Mouse (Mus musculus) liver, embryonic 14.5 days (tissue): ENCODE results near the gene Sfmbt2. TPM values are rescaled to one million over a fixed set of nuclear protein-coding genes. Genes with fewer than 3 reads are reported as not detected.

ENCODE experiments used
- ATAC-seq: fragments of 200-750 bp; cut with Nextera tagmentation; 2 replicates; pipeline ENCODE4 v1.8.0; 2017; ENCODE audit warnings: moderate number of reproducible peaks, mild to moderate bottlenecking, moderate library complexity; ENCODE audit not compliant: insufficient read depth
- DNase-seq, 3 experiments: peaks; one replicate each; pipeline ENCODE4 v3.0.0-alpha.2; 2012 to 2013; ENCODE audit warnings: low read depth in 3 of 3, low spot score in 3 of 3
- H3K27ac ChIP-seq: fragments of 300-500 bp; sonication (generic); 2 replicates; pipeline ENCODE4 v1.5.1; 2014; ENCODE audit warnings: moderate library complexity, mild to moderate bottlenecking, control low read depth, inconsistent platforms
- H3K27me3 ChIP-seq: fragments of 300-500 bp; sonication (generic); 2 replicates; pipeline ENCODE4 v1.6.1; 2014; ENCODE audit warnings: mild to moderate bottlenecking, low read length, moderate library complexity; ENCODE audit not compliant: control insufficient read depth, insufficient read depth
- H3K36me3 ChIP-seq: fragments of 300-500 bp; sonication (generic); replicated peaks from 2 replicates; pipeline ENCODE4 v1.6.1; 2014; ENCODE audit warnings: low read depth; ENCODE audit not compliant: control insufficient read depth, insufficient read depth
- H3K4me1 ChIP-seq, 2 experiments: fragments of 200-500 bp in 1 of 2; fragments of 300-500 bp in 1 of 2; sonication (generic) in 1 of 2; replicated peaks; 2 replicates each; pipeline ENCODE4 v1.6.1; 2012 to 2014; ENCODE audit warnings: antibody characterized with exemption in 1 of 2, inconsistent platforms in 1 of 2, low read length in 1 of 2; ENCODE audit not compliant: control insufficient read depth in 2 of 2, insufficient read depth in 2 of 2
- H3K4me2 ChIP-seq: fragments of 300-500 bp; sonication (generic); 2 replicates; pipeline ENCODE4 v1.6.1; 2014; ENCODE audit warnings: low read depth, mild to moderate bottlenecking, control low read depth, moderate library complexity
- H3K4me3 ChIP-seq, 2 experiments: fragments of 200-500 bp in 1 of 2; fragments of 300-500 bp in 1 of 2; sonication (generic) in 1 of 2; 2 replicates each; pipeline ENCODE4 v1.5.1; 2012 to 2014; ENCODE audit warnings: low read depth in 2 of 2, low read length in 2 of 2, mild to moderate bottlenecking in 2 of 2, control low read depth in 1 of 2, inconsistent platforms in 1 of 2, moderate library complexity in 1 of 2; ENCODE audit not compliant: insufficient read depth in 1 of 2
- H3K9ac ChIP-seq: fragments of 300-500 bp; sonication (generic); replicated peaks from 2 replicates; pipeline ENCODE4 v1.6.1; 2014; ENCODE audit warnings: mild to moderate bottlenecking, control low read depth, moderate library complexity
- H3K9me3 ChIP-seq: fragments of 300-500 bp; sonication (generic); 2 replicates; pipeline ENCODE4 v1.6.1; 2016; ENCODE audit warnings: low read length, mixed read lengths; ENCODE audit not compliant: control insufficient read depth
- CTCF ChIP-seq: IDR thresholded peaks from 2 replicates; pipeline ENCODE4 v1.5.1; 2016; ENCODE audit warnings: antibody characterized with exemption, low read depth, control low read depth
- EP300 ChIP-seq: IDR thresholded peaks from 2 replicates; pipeline ENCODE4 v1.6.1; 2016; ENCODE audit warnings: antibody characterized with exemption, low read depth
- WGBS: fragments of 180-500 bp; shearing (Covaris S2); extraction: QIAGEN DNeasy Blood & Tissue Kit; methylation state at CpG from one replicate; pipeline ENCODE4 v1.1.7; 2014; ENCODE audit not compliant: insufficient replicate concordance; 5-methylcytosine and 5-hydroxymethylcytosine counted together
- polyA plus RNA-seq, 2 experiments: library from polyadenylated mRNA; depleted of rRNA in 1 of 2; stranded (reverse) in 1 of 2; unstranded in 1 of 2; fragments of >200 nt; fragmentation: Nextera tagmentation in 1 of 2; extraction: Ambion mirVana in 1 of 2; gene quantifications; 2 replicates each; pipeline versions ENCODE4 v1.2.1 to v1.2.3; 2012 to 2014

Sfmbt2 gene
- polyA plus RNA-seq, 2 experiments, result 0.17 to 0.37 TPM

DNA sequence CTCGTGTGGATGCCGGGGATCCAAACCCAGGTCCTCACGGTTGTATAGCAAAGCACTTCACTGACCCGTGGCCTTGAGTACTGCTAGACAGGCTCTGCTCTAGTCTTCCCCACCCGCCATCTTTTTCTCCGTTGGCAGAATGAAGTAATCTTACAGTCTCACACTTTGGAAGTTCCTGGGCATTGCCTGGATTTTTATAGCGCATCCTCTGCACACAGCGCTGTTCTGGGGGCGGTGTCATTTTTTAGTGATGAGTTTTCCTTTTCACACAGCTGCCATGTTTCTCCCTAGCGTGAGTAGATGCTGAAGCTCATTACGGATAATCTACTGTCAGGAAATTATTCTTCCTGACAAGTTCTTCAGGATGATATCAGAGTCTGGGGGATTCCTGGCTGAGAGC, 24.8 kb downstream of the Sfmbt2 start:
- TF ChIP-seq CTCF (no peak), EP300 (no peak)
- no peaks in the 10 kb centered on the region for H3K36me3 ChIP-seq
- no peak overlapping the region for H3K27ac ChIP-seq
- no peak overlapping the region for H3K4me3 ChIP-seq
- no peaks in the 10 kb centered on the region for H3K4me1 ChIP-seq
- no peaks in the 10 kb centered on the region for H3K27me3 ChIP-seq
- DNase-seq, result no peak
- ATAC-seq, result no peak
- no peak overlapping the region for H3K4me2 ChIP-seq
- no peak overlapping the region for H3K9ac ChIP-seq
- H3K9me3 ChIP-seq, result no peaks in the 10 kb centered on the region
- WGBS, result 80% methylated on average over 11 of the region's 11 CpGs

- Histone ChIP-seq H3K9ac (no peak overlapping the region), H3K9me3 (no peaks in the 10 kb centered on the region), H3K36me3 (no peaks in the 10 kb centered on the region), H3K4me3 (no peak overlapping the region), H3K4me2 (no peak overlapping the region), H3K4me1 (no peaks in the 10 kb centered on the region), H3K27ac (no peak overlapping the region), H3K27me3 (no peaks in the 10 kb centered on the region)
- no peak for DNase-seq
- WGBS, result 58% methylated on average over 9 of the region's 9 CpGs
- TF ChIP-seq CTCF (no peak), EP300 (no peak)
- ATAC-seq, result no peak
Measured at GRCm38 (mm10) chr2:10397790-10398189, 27.5 kb downstream of the Sfmbt2 start.

DNA sequence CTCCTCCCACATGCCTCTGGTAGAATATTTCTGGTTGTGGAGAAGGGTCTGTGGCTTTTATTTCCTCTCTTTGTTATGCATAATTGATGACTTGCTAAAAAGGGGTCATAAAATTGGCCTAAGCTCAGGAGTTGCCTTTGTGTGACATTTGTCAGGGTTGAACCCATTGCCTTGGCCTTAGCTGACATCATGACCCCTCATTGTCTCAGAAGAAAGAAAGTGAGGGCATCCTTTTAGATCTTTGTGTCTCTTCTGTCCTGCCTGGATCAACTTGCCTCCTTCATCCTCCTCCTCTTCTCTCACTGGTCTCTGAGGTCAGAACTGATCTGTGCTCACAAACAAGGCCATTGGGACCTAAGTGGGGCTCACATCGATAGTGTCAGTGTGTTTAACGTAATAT, 35.8 kb downstream of the Sfmbt2 start:
- no peak overlapping the region for H3K4me3 ChIP-seq
- H3K4me1 ChIP-seq, result no peaks in the 10 kb centered on the region
- DNase-seq, result no peak
- no peak overlapping the region for H3K4me2 ChIP-seq
- H3K27me3 ChIP-seq, result no peaks in the 10 kb centered on the region
- H3K9ac ChIP-seq, result no peak overlapping the region
- no peaks in the 10 kb centered on the region for H3K9me3 ChIP-seq
- WGBS, result 66% methylated on average over 2 of the region's 2 CpGs
- no peak overlapping the region for H3K27ac ChIP-seq
- no peaks in the 10 kb centered on the region for H3K36me3 ChIP-seq
- ATAC-seq, result no peak
- no peak for TF ChIP-seq EP300
- TF ChIP-seq CTCF, result no peak

GRCm38 (mm10) chr2:10409422-10409821, 39.1 kb downstream of the Sfmbt2 start:
- no peaks in the 10 kb centered on the region for H3K36me3 ChIP-seq
- no peak overlapping the region for H3K4me2 ChIP-seq
- no peak overlapping the region for H3K4me3 ChIP-seq
- DNase-seq (no peak), ATAC-seq (no peak)
- no peaks in the 10 kb centered on the region for H3K4me1 ChIP-seq
- H3K27ac ChIP-seq, result no peak overlapping the region
- TF ChIP-seq EP300, result no peak
- no peak for TF ChIP-seq CTCF
- 81% methylated on average over 13 of the region's 13 CpGs for WGBS
- H3K27me3 ChIP-seq, result no peaks in the 10 kb centered on the region
- H3K9ac ChIP-seq, result no peak overlapping the region
- H3K9me3 ChIP-seq, result no peaks in the 10 kb centered on the region

- H3K36me3 ChIP-seq, result no peaks in the 10 kb centered on the region
- no peak overlapping the region for H3K4me3 ChIP-seq
- no peak for ATAC-seq
- no peaks in the 10 kb centered on the region for H3K9me3 ChIP-seq
- DNase-seq, result no peak
- TF ChIP-seq EP300 (no peak), CTCF (no peak)
- no peak overlapping the region for H3K27ac ChIP-seq
- no peaks in the 10 kb centered on the region for H3K4me1 ChIP-seq
- no peaks in the 10 kb centered on the region for H3K27me3 ChIP-seq
- WGBS, result 81% methylated on average over 5 of the region's 5 CpGs
- H3K4me2 ChIP-seq, result no peak overlapping the region
- H3K9ac ChIP-seq, result no peak overlapping the region
Measured at GRCm38 (mm10) chr2:10410069-10410468, 39.8 kb downstream of the Sfmbt2 start.

DNA sequence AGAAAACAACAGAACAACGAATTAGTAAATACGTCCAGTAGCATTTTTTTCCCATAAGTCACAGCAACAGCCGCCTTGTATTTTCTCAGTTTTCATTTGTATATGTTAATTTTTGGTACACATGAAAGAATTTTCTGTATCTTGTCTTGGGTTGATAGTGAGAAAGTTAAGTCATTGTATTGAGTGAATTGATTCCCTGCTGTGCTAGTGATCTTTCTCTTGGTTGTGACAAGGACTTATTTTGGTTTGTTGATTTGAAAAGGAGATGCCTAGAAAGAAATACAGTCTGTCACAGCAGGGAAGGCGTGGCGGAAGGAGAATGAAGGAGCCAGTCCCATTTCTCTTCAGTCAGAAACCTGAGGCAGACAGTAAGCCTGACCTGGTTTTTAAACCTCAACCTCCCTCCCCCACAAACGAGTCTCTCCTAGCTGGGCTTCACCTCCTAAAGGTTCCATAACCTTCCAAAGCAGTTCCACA, 50.7 kb downstream of the Sfmbt2 start:
- no peak for TF ChIP-seq CTCF
- no peak for TF ChIP-seq EP300
- 58% methylated on average over 6 of the region's 6 CpGs for WGBS
- no peak overlapping the region for H3K9ac ChIP-seq
- no peaks in the 10 kb centered on the region for H3K4me1 ChIP-seq
- ATAC-seq (no peak), DNase-seq (no peak)
- H3K36me3 ChIP-seq, result no peaks in the 10 kb centered on the region
- no peaks in the 10 kb centered on the region for H3K9me3 ChIP-seq
- no peaks in the 10 kb centered on the region for H3K27me3 ChIP-seq
- H3K4me3 ChIP-seq, result no peak overlapping the region
- no peak overlapping the region for H3K27ac ChIP-seq
- no peak overlapping the region for H3K4me2 ChIP-seq
